11 mouse cellular contexts compared by ENCODE assay signal in the genomic region with DNA sequence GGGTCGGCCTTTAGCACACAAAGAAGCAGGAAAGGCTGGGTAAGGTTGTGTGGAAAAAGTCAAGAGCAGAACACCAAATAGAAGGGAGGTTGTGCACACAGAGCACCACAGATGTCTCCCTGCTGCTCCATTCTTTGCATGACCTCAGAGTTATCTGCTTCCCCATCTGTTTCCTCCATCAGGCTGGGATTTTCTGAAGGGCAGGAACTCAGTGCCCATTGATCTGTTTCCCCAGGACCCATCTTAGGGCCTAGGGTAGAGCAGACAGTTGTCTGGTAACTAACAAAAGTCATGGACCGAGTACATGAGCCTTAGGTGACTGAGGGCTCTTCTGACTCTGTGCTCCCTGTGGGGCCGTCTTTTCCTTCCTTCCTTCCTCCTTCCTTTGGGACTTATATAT. TPM values are rescaled to one million over a fixed set of nuclear protein-coding genes. Genes with fewer than 3 reads are reported as not detected.
A peak's percentile ranks its signal among the peaks of the same experiment; 100 is the strongest.
DNase-seq lines count a peak whose midpoint lies in the region; ATAC-seq and TF ChIP-seq lines count a peak whose summit lies in the region.
"Had no signal": no experiment of that assay in that cellular context is flagged by ENCODE, and none has a peak within 500 bp of the region (broad histone marks: within the 10 kb centered on the region; RNA-seq: fewer than 3 reads in every experiment).

No protein-coding gene starts in this region.

- TF ChIP-seq CTCF in intestine, postnatal 0 days (IDR thresholded peaks at IDR 0.05; ENCODE audit: low read depth) = no peak
- no peak for TF ChIP-seq CTCF in stomach, postnatal 0 days (IDR thresholded peaks at IDR 0.05; ENCODE audit: low read depth)

- H3K36me3 ChIP-seq in intestine, postnatal 0 days (ENCODE audit: control insufficient read depth, insufficient read depth) = peaks cover 15% of the 10 kb centered on the region; the same call in 1 of the 2 replicates
- no peaks in the 10 kb centered on the region for H3K36me3 ChIP-seq in stomach, postnatal 0 days (ENCODE audit: control insufficient read depth, insufficient read depth, low read length)

- DNase-seq in kidney, adult 11 months = peak; percentile 22
- no peak for DNase-seq in kidney, adult 8-10 months
- DNase-seq in thymus, postnatal 0 days (ENCODE audit: low spot score) = peak; percentile 40
- no peak for DNase-seq in thymus, postnatal 14 days
- no peak for DNase-seq in stomach, postnatal 0 days (ENCODE audit: low spot score)
- DNase-seq in ovary, postnatal 14 days (ENCODE audit: low spot score) = no peak
- no peak for DNase-seq in gastrocnemius, postnatal 10 days
- DNase-seq: cerebellum, adult 8-10 months; right cerebral cortex, postnatal 14 days had no signal

- H3K9me3 ChIP-seq in intestine, postnatal 0 days (ENCODE audit: control insufficient read depth) = no peaks in the 10 kb centered on the region
- no peaks in the 10 kb centered on the region for H3K9me3 ChIP-seq in stomach, postnatal 0 days (ENCODE audit: control insufficient read depth, low read length)

- H3K27me3 ChIP-seq in intestine, postnatal 0 days (replicated peaks; ENCODE audit: control insufficient read depth, insufficient read depth, low read length) = no peaks in the 10 kb centered on the region
- no peaks in the 10 kb centered on the region for H3K27me3 ChIP-seq in stomach, postnatal 0 days (ENCODE audit: control insufficient read depth, insufficient read depth, low read length)

- H3K9ac ChIP-seq in intestine, postnatal 0 days (ENCODE audit: low read depth, low read length) = no peak overlapping the region
- H3K9ac ChIP-seq in stomach, postnatal 0 days (ENCODE audit: low read length) = no peak overlapping the region
- H3K9ac ChIP-seq: liver, embryonic 14.5 days had no signal

- H3K4me2 ChIP-seq in intestine, postnatal 0 days (replicated peaks; ENCODE audit: low read depth) = no peak overlapping the region
- no peak overlapping the region for H3K4me2 ChIP-seq in stomach, postnatal 0 days (replicated peaks; ENCODE audit: low read depth)

- peak overlapping the region; percentile 35; the same call in 1 of the 2 replicates for H3K27ac ChIP-seq in intestine, postnatal 0 days (ENCODE audit: low read depth, low read length)
- peak overlapping the region; percentile 58 for H3K27ac ChIP-seq in stomach, postnatal 0 days (replicated peaks)
- H3K27ac ChIP-seq: liver, embryonic 14.5 days had no signal

- WGBS in intestine, postnatal 0 days = 74% methylated on average over 3 of the region's 3 CpGs
- 68% methylated on average over 3 of the region's 3 CpGs for WGBS in stomach, postnatal 0 days

- TF ChIP-seq EP300 in stomach, postnatal 0 days (optimal IDR thresholded peaks at IDR 0.05) = no peak

- H3K4me1 ChIP-seq in intestine, postnatal 0 days (replicated peaks; ENCODE audit: control insufficient read depth, insufficient read depth, low read length) = peaks cover 3% of the 10 kb centered on the region; the same call in 1 of the 2 replicates
- H3K4me1 ChIP-seq in stomach, postnatal 0 days (replicated peaks; ENCODE audit: control insufficient read depth, insufficient read depth) = peaks cover 10% of the 10 kb centered on the region; the same call in 1 of the 2 replicates

- ATAC-seq in intestine, postnatal 0 days = no peak; the same call in 1 of the 2 replicates
- ATAC-seq in stomach, postnatal 0 days (ENCODE audit: low FRiP score, low TSS enrichment) = no peak

- H3K4me3 ChIP-seq in intestine, postnatal 0 days (ENCODE audit: low read depth, low read length) = no peak overlapping the region
- no peak overlapping the region for H3K4me3 ChIP-seq in stomach, postnatal 0 days (ENCODE audit: low read depth, low read length)

RNA-seq across cellular contexts. Expression of a gene that starts 10.5 kb away (rescaled TPM):
- polyA plus RNA-seq in thymus, postnatal 0 days (2015; fragmentation: Nextera tagmentation; extraction: Ambion mirVana) = 39.5 and 49.3 TPM in 2 replicates
- 10.9 and 13.3 TPM in 2 replicates for polyA plus RNA-seq in intestine, postnatal 0 days (2015; fragmentation: Nextera tagmentation; extraction: Ambion mirVana)
- 11.4 and 11.5 TPM in 2 replicates for polyA plus RNA-seq in stomach, postnatal 0 days (2015; fragmentation: Nextera tagmentation; extraction: Ambion mirVana)
- total RNA-seq in gastrocnemius, postnatal 10 days (2021) = 10 to 100 TPM; 43.3 to 64.5 TPM

Comparison
In these comparisons a context has a peak if more than half of its experiments do, and no peak if none do; other contexts are left out.
1. DNase-seq: peak in kidney, adult 11 months (single experiment) and thymus, postnatal 0 days (single experiment); none in kidney, adult 8-10 months (0 of 2), thymus, postnatal 14 days (single experiment), stomach, postnatal 0 days (single experiment), ovary, postnatal 14 days (single experiment) and gastrocnemius, postnatal 10 days (single experiment).